Mouse (Mus musculus) large intestine, adult 2 months (tissue): ENCODE measurements around the gene March7. TPM values are rescaled to one million over a fixed set of nuclear protein-coding genes. Genes with fewer than 3 reads are reported as not detected.

Experiments used
- DNase-seq: peaks from one replicate; pipeline ENCODE4 v3.0.0-alpha.2; 2012; ENCODE audit warnings: low read depth, low spot score
- WGBS: fragments of 180-500 bp; shearing (Covaris S2); methylation state at CpG from one replicate; pipeline ENCODE4 v1.1.7; 2018; 5-methylcytosine and 5-hydroxymethylcytosine counted together
- polyA plus RNA-seq: library from polyadenylated mRNA; depleted of rRNA; stranded (reverse); fragments of >200 nt; gene quantifications from 2 replicates; pipeline ENCODE4 v1.2.3, GENCODE M21; 2012

Gene March7
- polyA plus RNA-seq, 1 experiment = 6.0 TPM

GRCm38 (mm10) chr2:60210821-60211220 is 1.1 kb downstream of the March7 start:
- under 1% methylated on average over 5 of the region's 5 CpGs for WGBS
- DNase-seq = peak; percentile 73

GRCm38 (mm10) chr2:60212488-60212887 is 2.8 kb downstream of the March7 start:
- no peak for DNase-seq

- WGBS = 87% methylated on average over 2 of the region's 2 CpGs
- DNase-seq = no peak
These were observed 5.0 kb downstream of the March7 start for GRCm38 (mm10) chr2:60214683-60215082.

- WGBS = 49% methylated on average over 4 of the region's 4 CpGs
- no peak for DNase-seq
These were observed 7.0 kb downstream of the March7 start for GRCm38 (mm10) chr2:60216547-60217153.

DNA sequence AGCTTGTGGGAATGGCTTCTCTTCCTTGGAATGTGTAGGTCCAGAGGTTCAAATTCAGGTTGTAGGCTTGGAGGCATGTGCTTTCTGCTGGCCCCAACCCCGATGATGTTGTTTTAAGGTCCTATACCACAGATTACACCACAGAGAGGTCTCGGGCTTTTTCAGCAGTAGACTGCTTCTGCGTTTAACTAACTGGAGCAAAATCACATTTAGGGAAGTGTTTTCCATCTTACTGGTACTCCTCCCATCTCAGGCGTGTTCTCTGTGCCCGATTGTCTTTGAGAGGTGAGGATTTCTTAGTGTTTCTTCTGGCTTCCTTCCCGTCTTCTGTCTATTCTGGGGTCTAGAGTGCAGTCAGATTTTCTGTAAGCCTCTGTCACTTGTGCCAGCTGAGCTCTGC is 7.9 kb downstream of the March7 start:
- 57% methylated on average over 6 of the region's 6 CpGs for WGBS
- DNase-seq = no peak

DNA sequence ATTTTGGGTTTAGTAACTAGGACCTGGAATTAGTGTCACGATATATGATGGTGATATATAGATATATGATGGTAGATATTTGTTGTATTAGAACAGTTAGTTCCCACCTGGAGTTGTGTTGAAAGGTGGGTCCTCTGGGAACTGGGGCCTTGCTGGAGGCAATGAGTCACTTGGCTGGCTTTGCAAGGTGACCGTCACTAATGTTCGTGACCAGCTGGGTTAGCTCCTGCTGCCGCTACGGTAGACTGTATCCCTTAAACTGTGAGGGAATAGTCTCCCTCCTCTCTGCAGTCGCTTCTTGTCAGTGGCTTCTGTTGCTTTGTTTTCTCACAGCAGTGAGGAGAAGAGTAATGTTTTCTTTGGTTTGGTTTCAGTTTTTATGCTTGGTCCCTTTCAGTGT is 11.5 kb downstream of the March7 start:
- 26% methylated on average over 6 of the region's 6 CpGs for WGBS
- no peak for DNase-seq

DNA sequence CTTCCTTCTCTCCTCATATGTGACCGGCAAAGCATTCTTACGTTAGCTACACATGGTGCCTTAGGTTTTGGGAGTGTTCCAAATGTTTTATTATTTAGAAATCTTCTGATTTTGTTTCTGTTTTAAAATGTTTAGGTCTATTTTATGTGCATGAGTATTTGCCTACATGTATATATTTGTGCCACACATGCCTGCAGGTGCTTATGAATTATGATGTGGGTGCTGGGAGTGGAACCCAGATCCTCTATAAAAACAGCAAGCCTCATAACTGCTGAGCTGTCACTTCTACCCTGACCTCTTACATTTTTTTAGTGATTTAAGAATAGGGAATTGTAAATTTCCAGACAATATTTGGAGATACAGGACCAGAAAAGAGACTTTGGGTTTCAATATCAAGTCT is 12.3 kb downstream of the March7 start:
- WGBS = 63% methylated on average over 2 of the region's 2 CpGs
- DNase-seq = no peak

- WGBS = 19% methylated on average over 1 of the region's 1 CpGs
- DNase-seq = no peak
These were observed 13.8 kb downstream of the March7 start for GRCm38 (mm10) chr2:60223489-60223888.

GRCm38 (mm10) chr2:60228470-60228869 is 18.8 kb downstream of the March7 start:
- 85% methylated on average over 1 of the region's 1 CpGs for WGBS
- DNase-seq = no peak

DNA sequence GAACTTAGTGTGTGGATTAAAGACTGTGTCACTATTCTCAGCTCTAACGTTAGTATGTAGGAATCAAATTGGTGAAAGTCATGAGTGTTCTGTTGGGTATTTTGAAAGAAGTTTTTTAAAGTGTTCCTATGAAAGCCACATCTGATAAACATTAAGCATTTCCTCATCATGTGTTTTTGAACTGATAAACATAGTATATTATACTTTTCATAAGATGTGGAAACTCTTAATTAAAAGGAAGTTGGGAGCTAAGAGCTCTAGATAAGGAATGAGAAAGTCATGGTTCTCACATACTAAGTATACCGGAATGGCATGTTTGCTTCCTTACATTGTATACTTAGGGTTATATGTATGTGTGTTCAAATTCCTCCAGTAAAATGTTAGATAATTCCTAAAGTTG is 20.7 kb downstream of the March7 start:
- no peak for DNase-seq

GRCm38 (mm10) chr2:60233147-60233546 is 23.5 kb downstream of the March7 start:
- WGBS = 38% methylated on average over 2 of the region's 2 CpGs
- DNase-seq = no peak

More for the DNA sequence above, 20.7 kb downstream of the March7 start:
- WGBS = 81% methylated on average over 2 of the region's 2 CpGs

DNA sequence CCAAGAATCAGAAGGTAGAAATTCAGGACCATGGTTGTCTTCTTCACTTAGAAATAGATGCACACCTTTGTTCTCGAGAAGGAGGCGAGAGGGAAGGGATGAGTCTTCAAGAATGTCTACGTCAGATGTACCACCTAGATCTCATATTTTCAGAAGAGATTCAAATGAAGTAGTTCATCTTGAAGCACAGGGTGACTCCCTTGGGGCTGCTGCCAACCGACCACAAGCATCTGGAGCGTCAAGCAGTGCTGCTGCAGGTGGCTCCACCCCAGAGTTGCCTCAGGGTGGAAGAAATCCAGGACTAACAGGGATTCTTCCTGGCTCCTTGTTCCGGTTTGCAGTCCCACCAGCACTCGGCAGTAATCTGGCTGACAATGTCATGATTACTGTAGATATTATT is 24.8 kb downstream of the March7 start:
- no peak for DNase-seq
- 77% methylated on average over 7 of the region's 7 CpGs for WGBS

DNA sequence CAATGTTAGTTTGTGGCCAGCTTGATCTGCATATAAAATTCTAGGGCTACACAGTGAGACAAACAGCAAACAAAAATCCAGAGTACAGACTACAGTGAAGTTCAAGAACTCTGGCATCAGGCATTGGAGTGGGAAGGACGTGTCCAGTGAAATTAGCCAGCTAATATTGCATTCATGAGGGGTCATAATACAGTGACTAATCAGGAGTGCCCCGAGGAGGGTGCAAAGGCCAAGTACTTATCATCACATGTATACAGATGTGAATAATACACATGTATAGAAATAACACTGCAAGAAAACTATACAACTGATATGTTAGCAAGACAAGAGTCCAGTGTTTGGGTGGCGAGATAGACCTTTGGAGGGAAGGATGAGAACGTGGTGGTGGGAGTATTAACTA is 43.1 kb downstream of the March7 start:
- 75% methylated on average over 4 of the region's 4 CpGs for WGBS
- DNase-seq = no peak

- no peak for DNase-seq
These were observed 43.8 kb downstream of the March7 start for GRCm38 (mm10) chr2:60253506-60253905.

DNA sequence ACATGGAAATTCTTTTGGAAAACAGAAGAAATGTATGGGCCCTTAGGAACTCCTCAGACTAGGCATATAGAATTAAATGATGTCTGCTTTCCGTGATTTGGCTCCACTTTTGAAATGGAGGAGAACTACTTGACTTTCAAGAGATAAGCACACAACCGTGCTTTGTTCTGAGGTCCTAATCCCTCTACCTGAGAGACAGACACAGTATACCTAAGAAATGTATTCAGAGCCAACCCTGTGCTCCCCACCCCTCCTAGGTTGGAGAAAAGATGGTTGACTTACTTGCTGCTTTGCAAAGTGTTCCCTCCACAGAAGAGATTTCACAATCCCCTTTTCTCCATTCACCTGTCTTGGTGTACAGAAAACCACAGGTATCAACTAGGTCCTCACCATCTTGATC is 47.1 kb downstream of the March7 start:
- 80% methylated on average over 2 of the region's 2 CpGs for WGBS
- no peak for DNase-seq

DNA sequence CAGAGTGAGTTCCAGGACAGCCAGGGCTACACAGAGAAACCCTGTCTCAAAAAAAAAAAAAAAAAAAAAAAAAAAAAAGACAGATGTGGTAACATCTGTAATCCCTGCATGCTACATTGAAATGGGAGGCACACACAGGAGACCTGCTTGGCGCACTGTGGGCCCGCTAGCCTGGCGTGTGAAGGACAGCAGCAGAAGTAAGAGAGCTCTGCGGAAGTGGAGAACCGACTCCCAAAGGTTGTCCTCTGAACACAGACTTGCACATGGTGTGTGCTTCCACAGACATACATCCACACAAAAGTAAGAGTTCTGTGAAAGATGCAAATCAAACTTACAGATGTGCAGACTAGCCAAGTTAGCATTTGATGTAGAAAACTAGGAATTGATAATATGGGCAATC is 49.5 kb downstream of the March7 start:
- WGBS = 96% methylated on average over 5 of the region's 5 CpGs

GRCm38 (mm10) chr2:60260621-60261350 is 51.1 kb downstream of the March7 start:
- WGBS = 45% methylated on average over 5 of the region's 5 CpGs
- peak; percentile 43 for DNase-seq

More for the DNA sequence above, 49.5 kb downstream of the March7 start:
- no peak for DNase-seq

DNA sequence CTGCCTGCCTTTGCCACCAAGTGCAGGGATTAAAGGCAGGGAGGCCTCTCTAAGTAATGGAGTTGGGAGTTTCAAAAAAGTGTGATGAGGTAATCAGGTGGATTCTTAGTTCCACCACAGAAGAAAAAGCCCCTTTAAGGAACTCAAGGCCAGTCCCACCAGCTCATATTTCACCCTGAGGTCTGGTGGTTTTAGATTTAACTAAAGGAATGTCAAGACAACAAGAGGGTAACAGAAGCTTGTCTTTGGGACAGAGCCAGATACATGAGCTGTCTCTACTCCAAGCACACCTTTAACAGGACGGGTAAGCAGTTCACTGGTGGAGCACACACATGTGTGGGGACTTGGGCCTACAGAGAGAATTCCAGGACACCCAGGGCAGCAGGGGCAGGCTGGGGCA is 57.9 kb downstream of the March7 start:
- no peak for DNase-seq
- 66% methylated on average over 1 of the region's 1 CpGs for WGBS

- 63% methylated on average over 14 of the region's 14 CpGs for WGBS
- peak; percentile 73 for DNase-seq
These were observed 60.3 kb downstream of the March7 start for GRCm38 (mm10) chr2:60269856-60270479.

DNA sequence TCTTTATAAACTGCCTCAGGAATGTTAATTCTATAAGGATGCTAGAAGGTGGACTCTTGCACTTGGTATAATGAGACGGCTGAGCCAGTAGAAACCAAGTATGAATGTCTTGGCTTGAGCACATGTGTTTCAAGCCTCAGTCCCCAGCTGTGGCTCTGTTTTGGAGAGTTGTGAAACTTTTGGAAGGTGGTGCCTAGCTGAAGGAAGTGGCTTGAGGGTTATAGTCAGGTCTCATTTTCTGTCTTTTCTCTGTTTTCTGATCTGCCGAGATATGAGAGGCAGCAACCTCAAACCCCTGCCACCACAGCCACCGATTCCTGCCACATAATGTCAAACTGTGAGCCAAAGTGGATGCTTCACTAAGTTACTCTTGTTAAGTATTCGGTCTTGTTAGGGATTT is 68.9 kb downstream of the March7 start:
- WGBS = 89% methylated on average over 4 of the region's 4 CpGs
- DNase-seq = no peak

DNA sequence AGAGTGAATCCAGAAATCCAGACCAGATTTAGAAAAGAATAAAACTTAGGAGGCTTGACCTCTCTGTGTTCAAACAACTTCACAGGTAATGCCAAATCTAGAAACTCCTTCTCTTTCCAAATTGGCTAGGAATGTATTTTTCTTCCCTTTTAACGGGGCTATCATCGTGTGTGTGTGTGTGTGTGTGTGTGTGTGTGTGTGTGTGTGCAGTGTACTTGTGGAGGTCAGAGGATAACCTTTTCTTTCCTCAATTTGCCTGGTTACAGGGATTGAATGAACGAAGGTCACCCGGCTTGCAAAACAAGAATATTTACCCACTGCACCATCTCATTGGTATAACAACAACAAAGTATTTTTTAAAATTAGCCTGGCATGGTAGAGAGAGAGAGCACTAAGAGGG is 72.9 kb downstream of the March7 start:
- 79% methylated on average over 4 of the region's 4 CpGs for WGBS
- no peak for DNase-seq
